Mouse (Mus musculus) 3T3-L1 (cell line): Measurements from ENCODE around the gene Vmn1r149.
"Not testable (repeated sequence)": the region's sequence is repeated elsewhere in the genome, so short reads cannot be mapped to it uniquely, and the experiment has no call there.

ENCODE experiments used
- DNase-seq: peaks from one replicate; pipeline ENCODE4 v3.0.0-alpha.2; 2015; ENCODE audit warnings: low read depth, low spot score

Gene Vmn1r149

DNA sequence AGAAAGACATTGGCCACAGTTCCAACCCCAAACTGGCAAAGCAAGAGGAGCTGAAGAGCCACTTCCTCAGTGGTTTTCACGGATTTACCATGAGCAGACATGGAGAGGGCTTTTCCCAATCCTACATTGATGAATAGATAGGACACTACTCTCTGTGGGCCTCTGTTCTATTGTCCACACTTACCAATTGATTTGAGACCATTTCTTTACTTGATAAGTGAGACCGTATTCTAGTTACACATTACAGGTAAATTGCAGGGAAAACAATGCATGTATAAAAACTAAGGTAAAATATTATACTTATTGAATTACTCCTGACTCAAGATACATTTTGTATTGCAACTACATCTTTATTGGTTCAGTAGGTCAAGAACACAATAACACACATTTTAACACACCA lies at the start of gene Vmn1r149:
Vmn1r149 (minus strand) TSS at position 101 of the 400 bp plus-strand sequence.
- DNase-seq, result not testable (repeated sequence)

DNA sequence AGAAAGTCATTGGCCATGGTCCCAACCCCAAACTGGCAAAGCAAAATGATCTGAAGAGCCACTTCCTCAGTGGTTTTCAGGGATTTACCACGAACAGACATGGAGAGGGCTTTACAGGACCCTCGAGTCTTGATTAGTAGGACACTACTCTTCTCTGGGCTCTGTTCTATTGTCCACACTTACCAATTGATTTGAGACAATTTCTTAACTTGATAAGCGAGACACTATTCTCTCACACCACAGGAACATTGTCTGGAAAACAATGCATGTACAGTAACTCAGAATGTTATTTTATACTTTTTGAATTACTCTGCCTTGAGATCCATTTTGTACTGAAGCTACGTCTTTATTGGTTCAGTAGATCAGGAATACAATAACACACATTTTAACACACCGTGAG lies 25.9 kb upstream of the Vmn1r149 start, which contains the start of gene Gm10665:
Gm10665 (minus strand) TSS at position 101 of the 400 bp plus-strand sequence.
- DNase-seq, result not testable (repeated sequence)

DNA sequence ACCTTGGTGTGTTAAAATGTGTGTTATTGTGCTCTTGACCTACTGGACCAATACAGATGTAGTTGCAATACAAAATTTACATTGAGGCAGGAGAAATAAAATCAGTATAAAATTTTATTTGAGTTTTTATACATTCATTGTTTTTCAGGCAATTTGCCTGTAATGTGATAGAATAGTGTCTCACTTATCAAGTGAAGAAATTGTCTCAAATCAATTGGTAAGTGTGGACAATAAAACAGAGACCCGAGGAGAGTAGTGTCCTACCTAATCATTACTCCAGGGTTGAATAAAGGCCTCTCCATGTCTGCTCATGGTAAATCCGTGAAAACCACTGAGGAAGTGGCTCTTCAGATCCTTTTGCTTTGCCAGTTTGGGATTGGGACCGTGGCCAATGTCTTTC lies 24.7 kb downstream of the Vmn1r149 start, which contains the start of gene Vmn1r148:
Vmn1r148 (plus strand) TSS at position 301 of the 400 bp plus-strand sequence.
- not testable (repeated sequence) for DNase-seq
